ENCODE assay signal across 1 mouse cellular context in genomic region chr11:48788311-48789089, GRCm38 (mm10).
TF ChIP-seq lines count a peak whose summit lies in the region.

No protein-coding gene starts in this region.

TF ChIP-seq in myocyte, 11 proteins besides CTCF, POLR2A, EP300 and RAD21 (continued from another document):
- TF ChIP-seq MYOG (IDR thresholded peaks at IDR 0.05; ENCODE audit: control insufficient read depth in 1 of 3, insufficient read depth in 1 of 3, insufficient read length in 2 of 3, low read depth in 2 of 3): no peak
- no peak for TF ChIP-seq REST (IDR thresholded peaks at IDR 0.05; ENCODE audit: insufficient read depth, insufficient read length)
- no peak for TF ChIP-seq TCF12 (IDR thresholded peaks at IDR 0.05; ENCODE audit: insufficient read depth, poor library complexity, severe bottlenecking)
